Mouse (Mus musculus): ENCODE results near the gene Cers4. TPM values are rescaled to one million over a fixed set of nuclear protein-coding genes. Genes with fewer than 3 reads are reported as not detected.

Gene Cers4
- polyA plus RNA-seq, 1 experiment = 41.2 TPM

DNA sequence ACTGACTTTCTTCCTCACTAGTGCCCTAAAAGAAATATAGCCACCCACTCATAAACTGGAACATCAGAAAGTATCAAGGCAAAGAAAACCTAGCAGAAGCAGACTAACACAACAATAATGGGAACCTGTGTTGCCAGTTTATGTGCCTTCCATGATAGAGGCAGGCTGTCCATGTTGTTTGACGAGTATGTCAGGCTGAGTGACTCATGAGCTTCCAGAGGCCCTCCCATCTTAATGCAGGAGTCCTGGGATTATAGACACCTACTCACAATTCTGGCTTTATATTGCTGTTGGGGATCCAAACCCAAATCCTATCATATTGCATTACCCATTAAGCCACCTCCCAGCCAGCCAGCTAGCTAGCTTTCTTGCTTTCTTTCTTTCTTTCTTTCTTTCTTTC lies 12.5 kb downstream of the Cers4 start:
- Histone ChIP-seq H3K9me3 (replicated peaks; ENCODE audit: control insufficient read depth, insufficient read depth, low read length, poor library complexity, severe bottlenecking) (no peaks in the 10 kb centered on the region), H3K36me3 (ENCODE audit: control insufficient read depth, insufficient read depth, low read length, poor library complexity, severe bottlenecking) (no peaks in the 10 kb centered on the region), H3K4me3 (ENCODE audit: low read depth, low read length) (no peak overlapping the region), H3K27ac (ENCODE audit: insufficient read depth, low read length) (no peak overlapping the region), H3K9ac (ENCODE audit: low read depth, poor library complexity, severe bottlenecking) (no peak overlapping the region), H3K27me3 (ENCODE audit: control insufficient read depth, insufficient read depth, low read length, poor library complexity, severe bottlenecking) (no peaks in the 10 kb centered on the region), H3K4me1 (ENCODE audit: control insufficient read depth, insufficient read depth, low read length) (no peaks in the 10 kb centered on the region)
- TF ChIP-seq EP300 (IDR thresholded peaks at IDR 0.05; ENCODE audit: insufficient read depth, low read depth, low read length) (no peak), CTCF (IDR thresholded peaks at IDR 0.05; ENCODE audit: low read depth, low read length) (no peak), POLR2A (IDR thresholded peaks at IDR 0.05; ENCODE audit: insufficient read depth, low read length) (no peak)

DNA sequence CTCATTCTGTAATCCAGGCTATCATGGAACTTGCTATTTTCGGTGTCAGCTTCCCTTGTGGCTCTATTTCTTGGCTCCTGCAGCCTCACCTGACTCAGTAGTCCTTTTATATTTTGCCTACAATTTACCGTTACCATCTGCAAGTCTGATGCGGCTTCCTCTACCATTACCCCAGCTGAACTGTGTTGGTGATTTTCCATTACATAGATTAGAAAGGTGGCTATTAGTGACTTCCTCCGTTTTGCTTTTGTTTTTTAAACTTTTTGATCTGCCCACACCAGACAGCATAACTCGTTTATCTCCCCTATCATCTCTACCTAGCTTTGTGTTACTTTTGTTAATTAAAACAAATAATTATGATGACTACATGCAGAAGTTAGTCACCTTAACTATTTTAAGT lies 14.7 kb downstream of the Cers4 start:
- no peak overlapping the region for H3K4me3 ChIP-seq (ENCODE audit: low read depth, low read length)
- H3K9ac ChIP-seq (ENCODE audit: low read depth, poor library complexity, severe bottlenecking) = no peak overlapping the region
- no peaks in the 10 kb centered on the region for H3K36me3 ChIP-seq (ENCODE audit: control insufficient read depth, insufficient read depth, low read length, poor library complexity, severe bottlenecking)
- no peak overlapping the region for H3K27ac ChIP-seq (ENCODE audit: insufficient read depth, low read length)
- TF ChIP-seq POLR2A (IDR thresholded peaks at IDR 0.05; ENCODE audit: insufficient read depth, low read length) = no peak
- TF ChIP-seq EP300 (IDR thresholded peaks at IDR 0.05; ENCODE audit: insufficient read depth, low read depth, low read length) = no peak
- TF ChIP-seq CTCF (IDR thresholded peaks at IDR 0.05; ENCODE audit: low read depth, low read length) = no peak
- no peaks in the 10 kb centered on the region for H3K27me3 ChIP-seq (ENCODE audit: control insufficient read depth, insufficient read depth, low read length, poor library complexity, severe bottlenecking)
- H3K9me3 ChIP-seq (replicated peaks; ENCODE audit: control insufficient read depth, insufficient read depth, low read length, poor library complexity, severe bottlenecking) = no peaks in the 10 kb centered on the region
- peaks cover 2% of the 10 kb centered on the region for H3K4me1 ChIP-seq (ENCODE audit: control insufficient read depth, insufficient read depth, low read length)

DNA sequence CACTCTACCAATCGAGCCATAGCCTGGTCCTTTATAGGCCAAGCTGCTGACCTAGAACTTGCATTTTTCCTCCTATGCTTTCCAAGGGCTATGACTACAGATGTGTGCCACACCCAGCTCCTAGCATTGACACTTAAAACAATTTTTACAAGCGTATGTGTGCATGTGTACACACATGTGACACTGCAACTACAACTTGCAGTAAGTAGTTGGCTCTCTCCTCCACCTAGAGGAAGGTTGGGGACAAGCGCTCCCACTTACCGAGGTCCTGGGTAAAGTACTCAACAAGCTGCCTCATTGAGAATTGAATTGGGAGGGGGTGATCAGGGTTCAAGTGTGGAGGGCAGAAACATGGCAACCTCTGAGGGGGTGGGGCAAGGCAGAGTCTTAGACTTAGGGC lies 18.0 kb downstream of the Cers4 start:
- Histone ChIP-seq H3K4me3 (ENCODE audit: low read depth, low read length) (no peak overlapping the region), H3K27ac (ENCODE audit: insufficient read depth, low read length) (no peak overlapping the region), H3K36me3 (ENCODE audit: control insufficient read depth, insufficient read depth, low read length, poor library complexity, severe bottlenecking) (no peaks in the 10 kb centered on the region), H3K9ac (ENCODE audit: low read depth, poor library complexity, severe bottlenecking) (no peak overlapping the region), H3K4me1 (ENCODE audit: control insufficient read depth, insufficient read depth, low read length) (peaks cover 3% of the 10 kb centered on the region), H3K9me3 (replicated peaks; ENCODE audit: control insufficient read depth, insufficient read depth, low read length, poor library complexity, severe bottlenecking) (0 out of 2 replicates have a peak, but pooled peaks cover 3% of the 10 kb centered on the region), H3K27me3 (ENCODE audit: control insufficient read depth, insufficient read depth, low read length, poor library complexity, severe bottlenecking) (no peaks in the 10 kb centered on the region)
- TF ChIP-seq EP300 (IDR thresholded peaks at IDR 0.05; ENCODE audit: insufficient read depth, low read depth, low read length) (no peak), POLR2A (IDR thresholded peaks at IDR 0.05; ENCODE audit: insufficient read depth, low read length) (no peak), CTCF (IDR thresholded peaks at IDR 0.05; ENCODE audit: low read depth, low read length) (no peak)

DNA sequence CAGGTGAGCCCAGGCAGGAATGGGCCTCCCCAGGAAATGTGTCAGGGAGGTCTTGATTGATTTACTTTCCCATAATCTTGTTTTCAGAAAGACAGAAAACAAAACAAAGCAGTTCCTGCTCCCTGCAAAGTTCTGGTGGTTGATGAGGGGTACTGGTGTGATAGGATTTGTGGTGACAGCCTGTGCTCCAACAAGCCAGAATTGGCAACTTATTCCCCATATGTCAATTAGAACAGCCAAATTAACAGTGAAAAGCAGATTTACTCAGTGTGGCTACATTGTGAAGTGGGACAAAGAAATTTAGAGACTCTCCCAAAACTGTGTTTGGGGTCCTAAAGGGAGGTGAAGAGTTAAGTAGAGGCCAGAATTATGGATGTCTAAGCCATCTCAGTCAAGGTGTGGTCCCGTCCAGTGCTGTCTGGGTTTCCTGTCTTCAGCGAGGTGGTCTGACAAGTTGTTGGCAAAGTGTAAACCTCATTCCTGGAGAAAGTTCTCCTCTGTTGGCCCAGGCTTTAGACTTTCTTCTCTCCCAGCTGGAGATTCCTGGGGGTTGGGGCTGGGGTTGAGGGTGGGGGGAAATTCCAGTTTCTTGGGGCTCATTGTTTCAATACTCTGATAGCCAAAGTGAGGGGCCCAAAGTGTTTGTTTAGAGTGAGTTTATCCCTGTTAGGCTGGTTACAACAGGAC lies 18.7 kb downstream of the Cers4 start:
- TF ChIP-seq CTCF (IDR thresholded peaks at IDR 0.05; ENCODE audit: low read depth, low read length) (no peak), EP300 (IDR thresholded peaks at IDR 0.05; ENCODE audit: insufficient read depth, low read depth, low read length) (no peak), POLR2A (IDR thresholded peaks at IDR 0.05; ENCODE audit: insufficient read depth, low read length) (no peak)
- Histone ChIP-seq H3K4me1 (ENCODE audit: control insufficient read depth, insufficient read depth, low read length) (peaks cover 3% of the 10 kb centered on the region), H3K36me3 (ENCODE audit: control insufficient read depth, insufficient read depth, low read length, poor library complexity, severe bottlenecking) (no peaks in the 10 kb centered on the region), H3K27ac (ENCODE audit: insufficient read depth, low read length) (peak overlapping the region; percentile 59), H3K9me3 (replicated peaks; ENCODE audit: control insufficient read depth, insufficient read depth, low read length, poor library complexity, severe bottlenecking) (0 out of 2 replicates have a peak, but pooled peaks cover 3% of the 10 kb centered on the region), H3K4me3 (ENCODE audit: low read depth, low read length) (no peak overlapping the region), H3K27me3 (ENCODE audit: control insufficient read depth, insufficient read depth, low read length, poor library complexity, severe bottlenecking) (no peaks in the 10 kb centered on the region), H3K9ac (ENCODE audit: low read depth, poor library complexity, severe bottlenecking) (peak overlapping the region; percentile 27; the same call in 1 of the 2 replicates)

DNA sequence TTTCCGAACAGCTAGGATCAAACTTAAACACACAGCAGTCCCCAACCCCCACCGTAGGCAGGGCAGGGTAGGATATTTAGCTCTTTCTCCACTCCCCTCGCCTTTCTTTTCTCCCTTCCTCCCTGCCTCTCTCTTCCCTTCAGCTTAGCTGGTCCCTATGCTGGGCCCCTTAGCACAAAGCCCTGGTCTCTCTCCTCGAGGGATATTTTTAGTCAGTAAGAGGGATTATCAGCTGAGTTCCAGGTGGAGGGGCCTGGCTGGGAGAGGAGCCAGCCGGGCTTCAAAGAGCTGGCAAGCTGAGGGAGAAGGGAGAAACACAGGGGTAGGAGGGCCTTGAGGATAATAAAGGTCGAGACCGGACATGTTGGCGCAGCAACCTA lies 19.3 kb downstream of the Cers4 start:
- H3K4me1 ChIP-seq (ENCODE audit: control insufficient read depth, insufficient read depth, low read length) = peaks cover 3% of the 10 kb centered on the region
- no peaks in the 10 kb centered on the region for H3K27me3 ChIP-seq (ENCODE audit: control insufficient read depth, insufficient read depth, low read length, poor library complexity, severe bottlenecking)
- H3K4me3 ChIP-seq (ENCODE audit: low read depth, low read length) = no peak overlapping the region
- no peaks in the 10 kb centered on the region for H3K36me3 ChIP-seq (ENCODE audit: control insufficient read depth, insufficient read depth, low read length, poor library complexity, severe bottlenecking)
- 0 out of 2 replicates have a peak, but pooled peaks cover 3% of the 10 kb centered on the region for H3K9me3 ChIP-seq (replicated peaks; ENCODE audit: control insufficient read depth, insufficient read depth, low read length, poor library complexity, severe bottlenecking)
- H3K9ac ChIP-seq (ENCODE audit: low read depth, poor library complexity, severe bottlenecking) = peak overlapping the region; percentile 27; the same call in 1 of the 2 replicates
- H3K27ac ChIP-seq (ENCODE audit: insufficient read depth, low read length) = peak overlapping the region; percentile 59
- TF ChIP-seq EP300 (IDR thresholded peaks at IDR 0.05; ENCODE audit: insufficient read depth, low read depth, low read length) = no peak
- no peak for TF ChIP-seq POLR2A (IDR thresholded peaks at IDR 0.05; ENCODE audit: insufficient read depth, low read length)
- TF ChIP-seq CTCF (IDR thresholded peaks at IDR 0.05; ENCODE audit: low read depth, low read length) = no peak

DNA sequence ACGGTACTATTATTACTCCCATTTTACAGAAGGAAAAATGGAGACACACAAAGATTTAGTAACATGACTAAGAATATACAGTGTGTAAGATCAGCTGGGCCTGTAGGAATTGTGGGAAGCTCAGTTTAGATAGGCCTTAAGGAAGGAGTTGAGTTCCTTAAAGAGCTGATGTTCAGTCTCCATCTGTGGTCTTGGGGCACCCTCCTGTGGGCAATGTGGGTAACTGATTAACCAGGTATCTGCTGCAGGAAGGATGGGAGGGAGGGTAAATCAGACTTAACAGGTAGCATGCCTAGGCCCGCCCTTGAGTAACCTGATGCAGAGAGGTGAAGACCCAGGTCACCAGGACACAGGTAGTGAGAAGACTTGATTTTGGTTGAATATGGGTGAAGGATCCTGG lies 23.3 kb downstream of the Cers4 start:
- Histone ChIP-seq H3K27me3 (ENCODE audit: control insufficient read depth, insufficient read depth, low read length, poor library complexity, severe bottlenecking) (no peaks in the 10 kb centered on the region), H3K4me1 (ENCODE audit: control insufficient read depth, insufficient read depth, low read length) (peaks cover 3% of the 10 kb centered on the region), H3K36me3 (ENCODE audit: control insufficient read depth, insufficient read depth, low read length, poor library complexity, severe bottlenecking) (peaks cover 12% of the 10 kb centered on the region), H3K9me3 (replicated peaks; ENCODE audit: control insufficient read depth, insufficient read depth, low read length, poor library complexity, severe bottlenecking) (0 out of 2 replicates have a peak, but pooled peaks cover 3% of the 10 kb centered on the region), H3K9ac (ENCODE audit: low read depth, poor library complexity, severe bottlenecking) (no peak overlapping the region), H3K27ac (ENCODE audit: insufficient read depth, low read length) (no peak overlapping the region), H3K4me3 (ENCODE audit: low read depth, low read length) (no peak overlapping the region)
- peak; percentile 54 for TF ChIP-seq CTCF (IDR thresholded peaks at IDR 0.05; ENCODE audit: low read depth, low read length)
- TF ChIP-seq POLR2A (IDR thresholded peaks at IDR 0.05; ENCODE audit: insufficient read depth, low read length) = no peak
- TF ChIP-seq EP300 (IDR thresholded peaks at IDR 0.05; ENCODE audit: insufficient read depth, low read depth, low read length) = no peak
